7 mouse cellular contexts compared by ENCODE assay signal in genomic region chr9:49570731-49571694, GRCm38 (mm10).
DNase-seq lines count a peak whose midpoint lies in the region; ATAC-seq and TF ChIP-seq lines count a peak whose summit lies in the region.

No protein-coding gene starts in this region.

- H3K4me3 ChIP-seq in E14TG2a.4 (replicated peaks; ENCODE audit: low read length): 0 out of 2 replicates have a peak overlapping the region, but pooled peaks have one; percentile 11
- H3K4me3 ChIP-seq in hindbrain, embryonic 12.5 days: no peak overlapping the region
- no peak overlapping the region for H3K4me3 ChIP-seq in limb, embryonic 12.5 days (replicated peaks)
- H3K4me3 ChIP-seq in thymus, adult 2 months (ENCODE audit: control insufficient read depth, insufficient read depth, low read length): no peak overlapping the region

- H3K4me1 ChIP-seq in E14TG2a.4 (replicated peaks; ENCODE audit: low read depth, low read length): peaks cover 49% of the 10 kb centered on the region
- H3K4me1 ChIP-seq in hindbrain, embryonic 12.5 days: peaks cover 34% of the 10 kb centered on the region
- H3K4me1 ChIP-seq in limb, embryonic 12.5 days (replicated peaks): peaks cover 29% of the 10 kb centered on the region
- H3K4me1 ChIP-seq in thymus, adult 2 months (replicated peaks; ENCODE audit: control insufficient read depth, insufficient read depth, low read length): no peaks in the 10 kb centered on the region

- H3K27ac ChIP-seq in hindbrain, embryonic 12.5 days: peak overlapping the region; percentile 77
- peak overlapping the region; percentile 74 for H3K27ac ChIP-seq in limb, embryonic 12.5 days
- H3K27ac ChIP-seq in thymus, adult 2 months (ENCODE audit: control insufficient read depth, insufficient read depth, low read length): no peak overlapping the region

- ATAC-seq in hindbrain, embryonic 12.5 days (ENCODE audit: low FRiP score): peak; percentile 91
- peak; percentile 47; the same call in 1 of the 2 replicates for ATAC-seq in limb, embryonic 12.5 days (ENCODE audit: insufficient number of reproducible peaks, insufficient read depth, low FRiP score, low TSS enrichment, low read depth)

- H3K27me3 ChIP-seq in E14TG2a.4 (ENCODE audit: insufficient read depth, low read length): no peaks in the 10 kb centered on the region
- H3K27me3 ChIP-seq in hindbrain, embryonic 12.5 days: no peaks in the 10 kb centered on the region
- H3K27me3 ChIP-seq in limb, embryonic 12.5 days: no peaks in the 10 kb centered on the region
- H3K27me3 ChIP-seq in thymus, adult 2 months (ENCODE audit: control insufficient read depth, insufficient read depth, low read length): no peaks in the 10 kb centered on the region

- peak overlapping the region; percentile 9; the same call in 1 of the 2 replicates for H3K9ac ChIP-seq in hindbrain, embryonic 12.5 days
- no peak overlapping the region for H3K9ac ChIP-seq in limb, embryonic 12.5 days (replicated peaks)

- DNase-seq in NIH3T3 (ENCODE audit: low read depth): peak; percentile 25
- peak; percentile 47 for DNase-seq in embryo, embryonic 11.5 days (ENCODE audit: low read depth, low spot score)
- DNase-seq in right cerebral cortex, postnatal 4 days: peak; percentile 51
- DNase-seq in thymus, adult 2 months: no peak

- no peak for TF ChIP-seq POLR2A in thymus, adult 2 months (IDR thresholded peaks at IDR 0.05; ENCODE audit: control insufficient read depth, extremely low read depth, insufficient read depth, low read length, poor library complexity)

- peak overlapping the region; percentile 23 for H3K4me2 ChIP-seq in hindbrain, embryonic 12.5 days (replicated peaks)
- H3K4me2 ChIP-seq in limb, embryonic 12.5 days: 0 out of 2 replicates have a peak overlapping the region, but pooled peaks have one; percentile 3

- WGBS in hindbrain, embryonic 12.5 days: 36% methylated on average over 10 of the region's 10 CpGs
- 42% methylated on average over 10 of the region's 10 CpGs for WGBS in limb, embryonic 12.5 days
- WGBS in thymus, adult 2 months: 72% methylated on average over 10 of the region's 10 CpGs

- TF ChIP-seq CTCF in E14TG2a.4 (conservative IDR thresholded peaks at IDR 0.05; ENCODE audit: low read length): no peak
- no peak for TF ChIP-seq CTCF in thymus, adult 2 months (IDR thresholded peaks at IDR 0.05; ENCODE audit: borderline replicate concordance, control insufficient read depth, extremely low read depth, insufficient read depth, low read length, poor library complexity)

- H3K9me3 ChIP-seq in E14TG2a.4 (ENCODE audit: low read length): no peaks in the 10 kb centered on the region
- H3K9me3 ChIP-seq in hindbrain, embryonic 12.5 days (replicated peaks): no peaks in the 10 kb centered on the region
- H3K9me3 ChIP-seq in limb, embryonic 12.5 days: no peaks in the 10 kb centered on the region

- H3K36me3 ChIP-seq in E14TG2a.4 (ENCODE audit: insufficient read depth, low read length): peaks cover 23% of the 10 kb centered on the region
- peaks cover 25% of the 10 kb centered on the region for H3K36me3 ChIP-seq in hindbrain, embryonic 12.5 days
- H3K36me3 ChIP-seq in limb, embryonic 12.5 days: peaks cover 21% of the 10 kb centered on the region
- no peaks in the 10 kb centered on the region for H3K36me3 ChIP-seq in thymus, adult 2 months (ENCODE audit: control insufficient read depth, insufficient read depth, low read length)
